Mouse (Mus musculus) lung, adult 18-20 months (tissue): ENCODE results near the gene Dtd1.

Experiments used
- DNase-seq, 2 experiments: peaks; one replicate each; pipeline ENCODE4 v3.0.0; 2022; ENCODE audit warnings: mixed read lengths in 2 of 2

Gene Dtd1

GRCm38 (mm10) chr2:144641991-144642390, 42.3 kb downstream of the Dtd1 start:
- DNase-seq = peak; percentile 17 to 20

DNA sequence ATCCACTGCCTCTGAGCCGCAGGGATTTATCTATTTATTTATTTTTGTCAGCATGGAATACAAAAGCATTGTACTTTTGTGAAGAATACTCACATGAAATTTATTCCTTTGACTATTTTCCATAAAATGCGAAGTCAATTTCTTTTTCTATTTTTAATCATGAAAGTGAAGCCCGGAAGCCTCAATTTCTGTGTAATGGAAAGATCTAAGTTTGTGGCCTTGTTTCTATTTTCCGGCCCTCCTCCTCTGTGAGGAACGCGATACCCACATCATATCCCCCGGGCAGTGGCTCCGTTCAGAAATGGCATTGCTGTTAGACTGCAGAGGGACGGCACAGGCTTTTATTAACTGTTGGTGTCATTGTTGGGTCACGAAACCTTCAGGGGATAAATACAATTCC, 46.7 kb downstream of the Dtd1 start:
- no peak for DNase-seq

- no peak for DNase-seq
Measured at GRCm38 (mm10) chr2:144647151-144647550, 47.5 kb downstream of the Dtd1 start.

DNA sequence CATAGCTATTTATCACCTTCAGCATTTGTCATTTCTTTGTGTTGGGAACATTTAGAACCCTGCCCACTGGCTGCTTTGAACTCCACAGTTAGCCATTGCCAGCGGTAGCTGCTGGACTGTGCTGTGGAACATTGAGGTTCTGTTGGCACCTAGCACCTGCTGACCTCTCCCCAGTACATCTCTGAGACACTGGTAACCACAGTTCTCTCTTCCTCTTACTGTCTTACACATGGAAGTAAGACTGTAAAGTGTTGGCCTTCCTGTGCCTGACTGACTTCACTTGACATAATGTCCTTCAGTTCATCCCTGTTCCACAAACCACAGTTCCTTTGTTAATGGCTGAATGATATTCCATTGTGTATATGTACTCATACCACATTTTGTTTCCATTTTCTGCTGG, 50.3 kb downstream of the Dtd1 start:
- no peak for DNase-seq

DNA sequence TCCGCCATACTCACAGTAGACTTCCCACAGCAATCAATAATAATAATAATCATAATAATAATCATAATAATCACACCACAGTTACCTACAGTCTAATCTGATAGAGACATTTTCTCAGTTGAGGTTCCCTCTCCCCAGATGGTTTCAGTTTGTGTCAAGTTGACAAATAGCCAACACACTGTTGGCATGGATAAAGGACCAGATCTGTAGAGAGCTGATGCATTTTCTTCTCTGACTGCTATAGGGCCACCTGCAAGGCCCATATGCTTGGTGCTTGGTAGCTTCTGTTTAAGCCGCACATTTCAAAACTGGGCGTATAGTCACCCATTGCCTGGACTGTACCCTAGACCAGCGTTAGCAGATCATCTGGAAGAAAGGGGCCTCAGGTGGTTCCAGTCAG, 53.1 kb downstream of the Dtd1 start:
- no peak for DNase-seq

- DNase-seq = no peak
Measured at GRCm38 (mm10) chr2:144655307-144655706, 55.6 kb downstream of the Dtd1 start.

DNA sequence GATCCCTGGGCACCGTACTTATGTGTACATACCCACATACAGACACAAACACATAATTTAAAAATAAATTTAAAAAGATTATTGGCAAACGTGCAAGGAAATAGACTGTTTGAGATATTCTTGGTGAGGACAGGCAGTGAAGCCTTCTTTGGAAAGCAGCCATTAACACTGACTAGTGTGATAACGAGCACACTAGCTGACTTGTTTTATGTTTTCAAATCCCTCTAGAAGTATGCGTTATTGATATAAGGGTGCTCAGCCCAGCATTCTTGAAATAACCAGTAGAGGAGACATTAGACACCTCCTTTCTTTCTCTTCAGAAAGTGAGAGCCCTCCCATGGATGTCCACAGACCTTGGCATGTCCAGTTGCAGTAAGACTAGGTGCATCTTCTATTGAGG, 68.8 kb downstream of the Dtd1 start:
- DNase-seq = no peak

- DNase-seq = no peak
Measured at GRCm38 (mm10) chr2:144670289-144670930, 70.7 kb downstream of the Dtd1 start.

- DNase-seq = no peak
Measured at GRCm38 (mm10) chr2:144672397-144672796, 72.7 kb downstream of the Dtd1 start.

GRCm38 (mm10) chr2:144676546-144677228, 77.0 kb downstream of the Dtd1 start:
- peak; percentile 29 to 59 for DNase-seq

DNA sequence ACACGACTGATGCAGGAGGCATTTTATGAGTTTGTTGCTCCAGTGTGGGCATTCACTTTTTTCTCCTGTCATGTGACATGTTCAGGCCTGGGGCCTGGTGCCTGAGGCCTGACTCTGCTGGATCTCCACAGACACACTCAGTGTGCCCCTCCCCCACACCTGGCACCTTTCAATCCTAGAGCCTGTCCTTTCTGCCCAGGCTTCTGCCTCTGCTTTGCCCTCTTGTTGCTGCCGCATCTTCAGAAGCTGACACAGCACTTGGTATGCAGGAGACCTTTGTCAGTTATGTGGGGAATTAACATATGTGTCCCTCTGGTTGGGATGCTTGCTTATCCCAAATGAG, 77.5 kb downstream of the Dtd1 start:
- no peak for DNase-seq

DNA sequence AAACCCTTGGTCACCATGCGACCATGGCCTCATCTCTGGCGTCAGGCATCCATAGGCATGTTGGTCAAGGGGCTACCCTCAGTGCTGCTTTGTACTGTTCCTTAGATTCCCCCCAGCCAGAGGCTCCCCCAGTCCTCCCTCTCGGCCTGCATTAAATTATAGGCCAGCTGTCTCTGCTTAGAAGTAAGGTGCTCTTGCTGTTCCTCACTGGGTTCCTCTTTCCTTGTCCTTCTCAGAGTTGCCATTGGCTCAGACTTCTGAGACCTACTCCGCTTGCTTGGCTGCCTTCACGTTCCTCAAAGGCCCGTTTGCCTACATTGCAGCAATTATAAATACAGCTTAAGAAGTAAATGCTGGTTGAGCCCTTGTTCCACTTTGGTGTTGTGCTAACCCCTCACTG, 79.1 kb downstream of the Dtd1 start:
- no peak for DNase-seq

GRCm38 (mm10) chr2:144679394-144679793, 79.7 kb downstream of the Dtd1 start:
- no peak for DNase-seq

GRCm38 (mm10) chr2:144692219-144692732, 92.6 kb downstream of the Dtd1 start:
- DNase-seq = peak; percentile 9 to 21

DNA sequence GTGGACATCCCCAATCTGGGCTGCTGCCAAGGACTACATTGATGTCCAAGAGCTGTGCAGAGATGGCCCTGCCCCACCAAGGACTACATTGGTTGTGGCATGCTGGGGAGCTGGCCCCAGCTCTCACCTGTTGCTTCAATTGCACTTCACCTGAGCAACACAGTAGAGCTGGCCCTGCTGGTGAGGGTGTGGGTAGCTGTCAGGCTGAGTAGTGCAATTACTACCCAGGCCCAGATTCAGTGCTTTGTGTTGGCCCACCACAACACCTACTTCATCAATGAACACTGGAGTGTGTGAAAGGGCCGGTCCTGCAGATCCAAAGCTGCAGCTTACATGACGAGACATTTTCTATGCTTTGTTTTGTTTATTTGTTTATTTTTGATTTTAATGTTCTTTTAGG, 93.1 kb downstream of the Dtd1 start:
- no peak for DNase-seq

- no peak for DNase-seq
Measured at GRCm38 (mm10) chr2:144694923-144695322, 95.2 kb downstream of the Dtd1 start.

DNA sequence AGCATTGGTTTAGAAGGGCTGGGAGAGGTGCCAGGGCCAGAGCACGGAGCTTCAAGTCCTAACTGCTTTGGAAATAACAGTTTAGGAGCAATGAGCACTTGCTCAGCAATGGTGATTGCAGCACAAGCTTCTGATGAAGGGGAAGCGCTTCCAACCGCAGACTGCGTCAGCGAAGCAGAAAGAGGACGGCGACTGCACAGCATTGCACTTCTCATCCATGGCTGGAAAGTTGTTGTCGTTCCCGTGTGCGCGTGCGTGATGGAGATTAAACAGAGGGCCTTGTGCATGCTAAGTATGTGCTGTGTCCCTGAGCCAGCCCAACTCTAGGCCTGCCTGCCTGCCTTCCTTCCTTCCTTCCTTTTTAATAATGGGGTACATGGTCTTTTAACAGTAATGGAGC, 98.3 kb downstream of the Dtd1 start:
- no peak for DNase-seq

DNA sequence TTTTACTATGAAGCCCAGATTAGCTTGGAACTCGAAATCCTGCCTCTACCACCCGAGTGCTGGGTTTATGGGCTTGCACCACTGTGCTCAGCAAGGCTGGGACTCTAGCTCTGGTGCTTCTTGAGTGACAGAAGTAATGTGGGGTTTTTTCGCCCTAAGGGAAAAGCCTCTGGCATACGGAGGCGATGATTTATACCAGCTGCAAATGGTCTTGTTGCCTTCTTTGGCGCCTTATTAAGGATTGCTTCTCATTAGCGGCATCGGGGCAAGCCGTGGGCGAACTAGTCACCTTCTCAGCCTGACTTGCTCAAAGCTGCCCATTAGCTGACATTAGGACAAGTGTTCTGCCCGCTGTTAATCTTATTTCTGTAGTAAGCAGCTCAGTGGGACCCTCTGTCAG, 100.9 kb downstream of the Dtd1 start:
- no peak for DNase-seq

GRCm38 (mm10) chr2:144701415-144702149, 101.9 kb downstream of the Dtd1 start:
- DNase-seq = no peak

- no peak for DNase-seq
Measured at GRCm38 (mm10) chr2:144709285-144709684, 109.6 kb downstream of the Dtd1 start.

DNA sequence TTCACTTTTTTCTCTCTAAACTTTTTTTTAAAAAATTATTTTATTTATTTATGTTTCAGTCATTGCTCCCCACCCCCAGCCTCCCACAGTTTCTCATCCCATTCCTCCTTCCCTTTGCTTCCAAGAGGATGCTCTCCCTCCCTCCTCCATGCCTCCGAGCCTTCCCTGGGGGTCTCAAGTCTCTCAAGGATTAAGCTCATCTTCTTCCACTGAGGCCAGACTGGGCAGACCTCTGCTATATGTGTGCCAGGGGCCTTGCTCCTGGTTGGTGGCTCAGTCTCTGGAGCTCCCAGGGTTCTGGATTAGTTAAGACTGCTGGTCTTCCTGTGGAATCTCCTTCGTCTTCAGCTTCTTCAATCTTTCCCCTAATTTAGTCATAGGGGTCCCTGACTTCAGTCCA, 110.0 kb downstream of the Dtd1 start:
- no peak for DNase-seq

DNA sequence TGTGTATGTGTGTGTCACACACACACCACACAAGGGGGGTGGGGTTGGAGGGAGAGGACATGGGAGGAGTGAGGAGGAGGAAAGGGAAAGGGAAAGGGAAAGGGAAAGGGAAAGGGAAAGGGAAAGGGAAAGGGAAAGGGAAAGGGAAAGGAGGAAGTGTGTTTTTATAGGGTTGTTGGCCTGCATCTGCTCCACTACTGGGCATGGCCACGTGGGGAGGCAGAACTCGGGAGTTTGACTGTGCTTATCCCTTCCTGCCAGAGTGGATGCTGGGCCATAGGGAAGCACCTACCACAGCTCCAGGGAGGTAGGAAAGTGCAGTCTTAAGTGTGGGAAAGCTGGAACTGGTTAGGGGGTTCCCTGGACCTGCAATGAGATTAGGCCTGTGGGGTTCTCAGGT, 114.9 kb downstream of the Dtd1 start:
- no peak for DNase-seq

GRCm38 (mm10) chr2:144715211-144715768, 115.6 kb downstream of the Dtd1 start:
- DNase-seq = no peak

- DNase-seq = peak in 1 of 2 experiments; percentile 15
Measured at GRCm38 (mm10) chr2:144716248-144716647, 116.6 kb downstream of the Dtd1 start.
